Mouse (Mus musculus): ENCODE results near the gene Apcs. TPM values are rescaled to one million over a fixed set of nuclear protein-coding genes. Genes with fewer than 3 reads are reported as not detected.

Apcs gene
- polyA plus RNA-seq (2014; fragmentation: Illumina TruSeq; extraction: RNeasy Lipid Tissue Mini Kit (QIAGEN cat#74804); ENCODE audit: low read depth, low replicate concordance) = not detected

GRCm38 (mm10) chr1:172894777-172895357 lies at the start of gene Apcs:
Gene Apcs, minus strand, starts transcription at chr1:172895041.

Other genes starting within 250 kb of the Apcs start
- 0.53 TPM for gene Crp, start 197.0 kb downstream of the Apcs start, polyA plus RNA-seq (2014; fragmentation: Illumina TruSeq; extraction: RNeasy Lipid Tissue Mini Kit (QIAGEN cat#74804); ENCODE audit: low read depth, low replicate concordance)
- not detected for gene Olfr16, start 55.4 kb upstream of the Apcs start, polyA plus RNA-seq (2014; fragmentation: Illumina TruSeq; extraction: RNeasy Lipid Tissue Mini Kit (QIAGEN cat#74804); ENCODE audit: low read depth, low replicate concordance)
- gene Olfr1408, start 242.3 kb upstream of the Apcs start, polyA plus RNA-seq (2014; fragmentation: Illumina TruSeq; extraction: RNeasy Lipid Tissue Mini Kit (QIAGEN cat#74804); ENCODE audit: low read depth, low replicate concordance) = not detected